Mouse (Mus musculus) kidney, adult 2 months (tissue): ENCODE data around the gene Pdzph1.

Experiments used
- CTCF ChIP-seq: fragments of 200-500 bp; conservative IDR thresholded peaks from 2 replicates; pipeline ENCODE4 v1.5.1; 2011; ENCODE audit warnings: low read depth, mild to moderate bottlenecking, control low read depth, low read length, moderate library complexity, mixed read lengths; ENCODE audit not compliant: insufficient read depth, insufficient read length
- POLR2A ChIP-seq: fragments of 200-500 bp; IDR thresholded peaks from one replicate; pipeline ENCODE4 v1.6.1; 2011; ENCODE audit warnings: low read depth, low read length, control low read depth

DNA sequence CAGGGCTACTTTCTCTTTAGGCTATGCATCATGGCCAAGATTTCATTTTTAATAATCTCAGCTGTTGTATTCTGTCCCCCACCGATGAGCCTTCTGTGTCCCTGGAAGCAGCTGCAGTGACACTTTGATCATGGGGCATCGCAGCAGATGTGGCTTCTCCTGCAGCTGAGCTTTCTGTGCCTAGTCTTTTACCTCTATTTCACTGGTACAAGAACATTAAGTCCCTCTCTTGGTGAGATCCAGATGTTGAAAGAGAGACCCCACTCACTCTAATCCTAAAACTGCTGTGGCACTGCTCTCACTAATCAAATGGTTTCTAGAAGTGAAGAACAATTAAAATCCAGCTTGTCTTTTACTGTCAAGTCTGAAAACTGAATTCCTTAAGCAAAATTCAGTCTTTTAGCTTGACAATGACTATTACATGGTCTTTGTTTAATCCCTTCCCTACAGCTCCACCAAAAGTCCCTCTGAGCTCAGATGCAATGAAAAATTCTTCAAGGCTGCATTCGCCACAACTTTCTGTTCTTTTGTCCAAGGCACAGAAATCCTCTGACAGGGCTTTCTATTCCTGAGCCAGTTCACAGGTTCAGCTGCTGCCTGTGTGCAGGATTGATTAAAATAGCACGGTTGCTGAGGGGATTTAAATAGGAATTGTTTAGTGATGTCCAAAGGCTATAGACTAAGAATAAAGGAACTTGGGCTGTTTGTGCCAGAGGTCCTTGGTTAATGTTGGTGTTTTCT is 101.1 kb downstream of the Pdzph1 start:
- no peak for TF ChIP-seq POLR2A
- no peak for TF ChIP-seq CTCF
